Mouse (Mus musculus) hematopoietic multipotent progenitor cell, adult 10-12 weeks (in vitro differentiated cells): Measurements from ENCODE around the gene Astn1. TPM values are rescaled to one million over a fixed set of nuclear protein-coding genes. Genes with fewer than 3 reads are reported as not detected.

Experiments used
- polyA plus RNA-seq: library from polyadenylated mRNA; stranded (reverse); fragments of >175 nt; gene quantifications from 2 replicates; pipeline ENCODE4 v1.2.3, GENCODE M21; 2012; ENCODE audit warnings: low replicate concordance

Gene Astn1
- not detected in 2 replicates for polyA plus RNA-seq

DNA sequence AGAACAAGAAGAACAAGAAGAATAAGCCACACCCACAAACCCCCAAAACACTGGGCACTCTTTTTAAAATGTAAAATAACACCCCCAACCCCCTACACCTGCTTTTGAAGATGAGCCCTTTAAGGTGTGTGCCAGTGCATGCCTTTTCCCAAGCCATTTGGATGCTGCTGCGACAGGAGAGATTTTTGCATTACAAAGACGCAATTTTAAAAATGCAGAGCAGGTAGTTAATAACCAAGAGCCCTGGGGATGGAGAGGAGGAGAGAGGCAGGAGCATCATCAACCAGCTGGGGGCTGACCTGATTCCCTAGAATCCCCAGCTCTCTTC lies at the start of gene Astn1:
Gene Astn1, plus strand, starts transcription at position 310 of the 328 bp plus-strand sequence.

DNA sequence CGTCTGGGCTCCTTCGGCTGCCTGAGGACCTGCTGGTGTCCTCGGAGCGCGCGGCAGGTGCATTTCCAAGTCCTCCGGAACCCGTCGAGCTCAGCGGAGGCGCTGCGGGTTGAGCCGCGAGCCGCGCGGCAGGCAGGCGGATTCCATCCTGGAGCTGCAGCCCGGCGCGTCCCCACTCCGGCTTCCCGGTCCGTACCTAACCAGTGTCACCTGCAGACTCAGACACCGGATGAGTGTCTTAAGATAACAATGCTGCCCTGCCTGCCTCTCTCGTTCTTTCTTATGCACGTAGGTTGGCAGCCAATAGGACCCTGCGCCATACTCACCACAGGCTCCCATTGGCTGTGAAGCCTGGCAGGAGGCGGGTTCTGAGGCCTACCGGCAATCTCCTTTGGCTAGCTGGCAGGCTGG lies 6.0 kb upstream of the Astn1 start, which contains the start of gene Brinp2:
Gene Brinp2, minus strand, starts transcription at position 276 of the 411 bp plus-strand sequence.

Other genes with a start within 250 kb of the Astn1 start
- gene Brinp2, start 5.9 kb upstream of the Astn1 start, polyA plus RNA-seq = 0.06 and 0.14 TPM in 2 replicates